Mouse (Mus musculus) thymus, postnatal 25 days (tissue): Measurements from ENCODE around the gene Garnl3.
"Not testable (repeated sequence)": the region's sequence is repeated elsewhere in the genome, so short reads cannot be mapped to it uniquely, and the experiment has no call there.

Source experiments
- DNase-seq: peaks from one replicate; pipeline ENCODE4 v3.0.0; 2022

The Garnl3 gene

DNA sequence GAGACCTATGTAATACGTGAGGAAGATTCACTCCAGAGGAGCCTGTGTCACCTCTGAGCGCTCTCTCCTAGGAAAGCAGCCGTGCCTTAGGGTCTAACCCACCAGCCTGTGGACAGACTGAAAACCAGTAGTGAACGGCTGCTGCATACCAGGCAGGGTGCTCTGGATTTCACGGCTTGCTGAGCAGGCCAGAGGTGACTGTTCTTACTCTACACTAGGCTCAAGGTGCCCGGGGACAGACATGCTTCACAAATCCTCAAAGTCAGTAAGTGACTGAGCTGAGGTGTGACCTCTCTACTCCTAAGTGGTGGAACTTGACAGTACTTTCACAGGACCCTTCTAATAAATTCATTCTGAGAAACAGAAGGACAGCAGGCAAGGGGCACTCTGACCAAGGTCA lies 108.6 kb downstream of the Garnl3 start:
- no peak for DNase-seq

GRCm38 (mm10) chr2:33018026-33018425 lies 113.4 kb downstream of the Garnl3 start:
- DNase-seq: peak; percentile 51

GRCm38 (mm10) chr2:33017191-33017590 lies 114.3 kb downstream of the Garnl3 start:
- DNase-seq: no peak

GRCm38 (mm10) chr2:33014877-33015276 lies 116.6 kb downstream of the Garnl3 start:
- DNase-seq: no peak

DNA sequence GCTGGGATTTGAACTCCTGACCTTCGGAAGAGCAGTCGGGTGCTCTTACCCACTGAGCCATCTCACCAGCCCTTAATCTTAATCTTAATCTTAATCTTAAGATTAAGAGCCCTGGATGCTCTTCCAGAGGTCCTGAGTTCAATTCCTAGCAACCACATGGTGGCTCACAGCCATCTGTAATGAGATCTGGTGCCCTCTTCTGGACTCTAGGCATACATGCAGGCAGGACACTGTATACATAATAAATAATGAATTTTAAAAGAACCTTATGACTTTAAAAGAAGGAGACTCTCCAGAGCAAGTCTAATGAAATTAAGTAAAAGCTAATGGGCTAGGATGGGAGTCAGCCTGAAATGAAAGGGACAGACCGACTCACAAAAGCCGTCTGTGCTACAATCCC lies 122.4 kb downstream of the Garnl3 start:
- not testable (repeated sequence) for DNase-seq

DNA sequence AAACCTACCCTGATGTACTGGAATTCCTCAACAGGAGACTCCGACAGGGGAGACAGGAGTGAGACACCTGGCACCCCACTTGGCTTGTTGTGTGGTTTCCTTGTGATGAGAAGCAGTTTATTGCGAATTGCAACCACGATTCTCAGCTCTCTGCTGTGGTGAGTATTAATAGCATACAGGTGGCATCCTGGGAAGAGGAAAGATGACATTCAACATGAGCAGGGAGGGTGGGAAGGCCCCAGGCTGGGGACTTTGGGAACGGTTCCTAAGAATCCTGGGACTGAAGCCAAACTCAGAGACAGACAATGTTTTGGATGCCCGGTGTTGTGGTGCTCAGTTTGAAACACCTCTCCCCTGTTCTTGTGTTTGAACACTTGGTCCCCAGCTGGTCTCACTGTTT lies 126.4 kb downstream of the Garnl3 start:
- DNase-seq: no peak

- DNase-seq: no peak
These were observed 129.3 kb downstream of the Garnl3 start for GRCm38 (mm10) chr2:33002144-33002543.

DNA sequence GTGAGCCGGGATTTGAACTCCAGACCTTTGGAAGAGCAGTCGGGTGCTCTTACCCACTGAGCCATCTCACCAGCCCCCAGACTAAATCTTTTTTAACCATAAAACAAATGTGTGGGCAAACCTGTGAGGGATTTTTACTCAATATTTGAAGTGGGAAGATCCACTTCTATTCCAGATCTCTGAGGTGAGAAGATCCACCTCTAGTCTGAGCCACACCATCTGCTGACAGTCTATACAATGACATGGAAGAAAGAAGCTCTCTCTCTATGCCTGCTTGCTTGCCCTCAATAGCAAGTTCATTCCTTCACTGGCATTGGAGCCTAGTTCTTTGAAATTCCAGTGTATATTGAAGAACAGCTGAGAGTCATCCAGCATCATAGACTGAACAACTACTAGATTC lies 131.7 kb downstream of the Garnl3 start:
- no peak for DNase-seq

DNA sequence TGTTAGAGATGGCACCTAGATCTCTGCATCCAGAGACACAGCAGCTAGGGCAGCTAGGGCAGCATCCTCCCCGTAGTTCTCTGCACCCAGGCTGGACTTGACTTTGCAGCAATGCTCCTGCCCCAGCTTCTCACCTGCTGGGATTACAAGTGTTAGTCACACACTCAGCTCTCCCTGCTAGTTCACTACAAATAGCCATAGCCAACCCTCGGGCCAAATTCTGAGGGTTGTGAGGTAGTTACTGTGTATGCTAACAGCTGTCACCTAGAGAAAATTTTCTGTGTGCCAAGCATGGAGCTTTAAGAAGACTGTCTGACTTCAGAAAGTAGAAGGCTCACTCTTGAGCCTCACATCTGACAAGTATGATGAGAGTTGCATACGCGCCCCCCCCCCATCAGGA lies 133.7 kb downstream of the Garnl3 start:
- no peak for DNase-seq

DNA sequence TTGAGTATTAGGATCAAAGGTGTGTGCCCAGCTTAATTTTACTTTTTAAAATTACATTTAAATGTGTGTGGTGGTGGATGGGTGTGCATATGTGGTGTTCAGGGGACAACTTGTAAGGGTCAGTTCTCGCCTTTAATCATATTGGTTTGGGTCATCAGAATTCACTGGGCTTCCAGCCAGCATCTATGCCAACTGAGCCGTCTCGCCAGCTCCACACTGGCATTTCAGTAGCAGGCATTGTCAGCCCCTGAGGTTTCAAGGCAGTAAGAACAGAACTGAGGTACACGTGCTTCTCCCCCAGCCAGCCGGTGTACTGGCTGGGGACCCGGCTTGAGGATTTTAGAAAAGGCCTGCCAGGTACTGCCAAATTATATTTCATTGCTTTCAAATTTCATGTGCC lies 134.4 kb downstream of the Garnl3 start:
- no peak for DNase-seq

- no peak for DNase-seq
These were observed 139.3 kb downstream of the Garnl3 start for GRCm38 (mm10) chr2:32992130-32992529.

DNA sequence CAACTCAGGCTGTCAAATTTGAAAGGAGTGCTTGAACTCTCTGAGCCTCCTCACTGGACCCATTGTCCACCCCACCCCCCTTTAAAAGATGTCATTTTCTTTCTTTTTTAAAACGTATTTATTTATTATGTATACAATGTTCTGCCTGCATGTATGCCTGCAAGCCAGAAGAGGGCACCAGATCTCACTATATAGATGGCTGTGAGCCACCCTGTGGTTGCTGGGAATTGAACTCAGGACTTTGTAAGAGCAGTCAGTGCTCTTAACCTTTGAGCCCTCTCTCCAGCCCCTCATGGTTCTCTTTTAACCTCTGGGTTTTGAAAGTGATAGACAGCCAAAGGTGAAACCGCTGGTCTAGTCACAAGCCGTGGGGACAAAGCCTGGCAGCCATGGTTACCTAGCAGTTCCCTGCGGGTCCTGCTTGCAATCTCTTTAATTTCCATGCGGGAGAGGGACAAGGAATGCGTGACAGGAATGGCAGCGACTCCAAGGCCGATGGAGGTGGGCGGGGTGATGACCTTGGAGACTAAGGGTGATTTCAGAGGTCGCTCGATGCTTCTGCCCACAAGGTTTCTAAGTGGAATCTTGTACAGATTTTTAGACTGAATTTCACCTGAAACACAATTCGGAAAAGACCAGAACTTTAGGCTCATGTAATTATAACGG lies 141.2 kb downstream of the Garnl3 start:
- no peak for DNase-seq

- no peak for DNase-seq
These were observed 142.1 kb downstream of the Garnl3 start for GRCm38 (mm10) chr2:32989376-32989775.

DNA sequence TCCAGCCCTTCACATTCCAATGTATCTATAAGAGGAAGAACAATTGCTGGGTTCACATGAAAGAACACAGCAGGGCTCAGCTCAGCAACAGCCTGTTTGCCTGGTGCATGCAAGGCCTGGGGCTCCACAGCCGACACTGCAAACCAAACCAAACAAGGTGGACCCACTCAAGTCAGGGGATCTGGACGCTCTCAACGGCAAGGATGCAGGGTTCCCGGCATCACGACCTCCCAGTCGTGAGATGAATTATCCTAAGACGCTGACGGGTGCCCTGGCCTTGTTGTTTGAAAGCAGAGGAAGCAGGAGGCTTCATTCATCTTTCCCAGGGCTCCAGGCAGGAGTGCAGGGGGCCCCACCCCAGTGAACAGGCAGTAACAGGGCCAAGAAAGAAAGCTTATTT lies 145.6 kb downstream of the Garnl3 start:
- no peak for DNase-seq

GRCm38 (mm10) chr2:32983617-32984016 lies 147.8 kb downstream of the Garnl3 start:
- DNase-seq: no peak

DNA sequence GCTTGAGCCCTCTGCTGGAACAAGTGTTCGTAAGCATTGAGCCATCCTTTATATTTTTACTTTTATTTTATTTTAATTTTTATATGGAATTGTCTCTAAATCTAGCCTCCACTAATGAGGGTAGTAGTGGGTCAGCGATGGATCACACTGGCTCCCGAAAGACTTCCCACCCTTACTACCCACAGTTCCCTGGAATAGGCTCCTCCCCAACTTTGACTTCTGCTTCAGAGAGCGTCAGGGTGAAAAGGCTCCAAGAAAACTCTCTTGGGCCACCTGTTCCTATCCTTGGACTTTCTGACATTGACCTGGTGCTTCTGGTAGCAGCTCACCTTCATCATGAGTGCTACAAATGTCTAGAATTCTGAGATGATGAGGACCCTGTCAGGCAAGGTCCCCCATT lies 148.8 kb downstream of the Garnl3 start:
- no peak for DNase-seq

GRCm38 (mm10) chr2:32981725-32982271 lies 149.7 kb downstream of the Garnl3 start, which contains the start of gene Slc2a8:
Gene Slc2a8, minus strand, starts transcription at chr2:32982083.
- peak; percentile 77 for DNase-seq

DNA sequence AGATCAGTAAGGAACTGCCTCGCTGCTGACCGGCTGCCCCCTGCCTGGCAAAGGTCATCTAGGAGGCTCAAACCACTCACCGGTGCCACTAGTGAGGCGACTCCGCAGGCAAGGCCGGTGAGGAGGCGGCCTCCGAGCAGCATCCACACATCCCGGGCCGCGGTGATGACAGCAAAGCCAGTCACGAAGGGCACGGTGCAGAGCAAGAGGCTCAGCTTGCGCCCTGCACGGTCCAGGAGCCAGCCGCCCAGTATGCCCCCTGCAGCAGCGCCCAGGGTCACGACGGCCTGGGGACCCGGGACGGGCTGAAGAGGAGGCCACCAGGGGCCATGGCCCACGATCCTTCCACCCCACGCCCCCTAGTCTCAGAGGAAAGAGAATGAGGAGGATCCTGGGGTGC lies 150.2 kb downstream of the Garnl3 start:
- DNase-seq: peak; percentile 16

DNA sequence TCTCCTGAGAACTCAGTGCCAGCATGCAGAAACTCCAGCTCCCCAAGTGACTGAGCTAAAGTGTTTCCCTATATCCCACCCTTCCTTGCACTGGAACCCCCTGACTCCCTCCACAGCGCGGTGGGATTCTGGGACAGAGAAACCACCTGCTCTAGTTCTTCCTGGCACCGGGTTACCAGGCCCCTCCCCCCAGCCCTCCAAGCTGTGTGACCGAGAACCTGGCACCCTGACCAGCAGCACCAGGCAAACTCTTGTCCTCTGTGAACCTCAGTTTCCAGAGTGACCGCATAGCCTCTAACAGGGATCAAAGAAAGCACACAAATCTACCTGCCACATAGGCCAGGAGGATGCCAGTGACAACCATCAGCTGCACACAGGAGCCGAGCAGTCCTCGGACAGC lies 151.8 kb downstream of the Garnl3 start:
- DNase-seq: no peak

GRCm38 (mm10) chr2:32978675-32979074 lies 152.8 kb downstream of the Garnl3 start:
- no peak for DNase-seq

- no peak for DNase-seq
These were observed 154.3 kb downstream of the Garnl3 start for GRCm38 (mm10) chr2:32977114-32977513.

DNA sequence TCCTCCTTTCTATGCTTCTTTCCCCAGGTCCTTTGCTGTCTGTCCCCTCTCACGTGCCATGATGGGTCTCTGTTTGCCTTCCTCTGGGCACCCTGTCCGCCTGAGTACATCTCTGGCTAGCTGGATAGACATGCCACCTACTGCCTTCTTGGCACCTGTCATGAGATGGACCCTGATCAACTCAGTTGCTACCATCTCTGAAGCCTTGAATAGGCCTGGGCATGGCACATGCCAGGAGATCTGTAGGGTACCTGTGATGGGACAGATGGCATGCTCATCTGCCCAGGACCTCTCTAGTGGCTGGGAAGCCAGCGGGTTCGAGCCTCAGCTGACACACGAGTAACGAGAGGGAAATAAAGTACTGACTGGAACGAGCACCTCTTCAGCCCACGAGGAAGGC lies 157.2 kb downstream of the Garnl3 start:
- no peak for DNase-seq

GRCm38 (mm10) chr2:32971235-32971634 lies 160.2 kb downstream of the Garnl3 start:
- DNase-seq: no peak

DNA sequence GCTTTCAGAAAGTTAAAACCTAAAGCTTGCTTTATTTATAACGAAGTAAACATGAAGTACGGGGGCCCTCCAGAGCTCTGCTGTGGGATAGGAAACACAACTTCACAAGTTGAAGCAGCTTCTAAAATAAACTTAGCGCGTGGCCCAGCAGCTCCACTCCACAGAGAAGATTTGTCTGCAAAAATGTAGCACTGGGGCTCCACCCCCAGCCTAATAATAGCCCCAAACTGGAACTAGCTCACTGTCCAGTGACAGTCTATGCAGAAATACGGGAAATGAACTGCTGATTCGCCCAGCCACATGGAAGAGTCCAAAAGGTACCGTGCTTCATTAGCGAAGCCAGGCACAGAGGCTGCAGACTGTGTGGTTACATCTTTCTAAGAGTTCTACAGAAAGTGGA lies 162.1 kb downstream of the Garnl3 start:
- no peak for DNase-seq

GRCm38 (mm10) chr2:32968024-32968614 lies 163.3 kb downstream of the Garnl3 start:
- no peak for DNase-seq
